Mouse (Mus musculus): ENCODE data around the gene Iqsec1.
"Not testable (repeated sequence)": the region's sequence is repeated elsewhere in the genome, so short reads cannot be mapped to it uniquely, and the experiment has no call there.

The Iqsec1 gene

GRCm38 (mm10) chr6:90662148-90662547 lies 326.3 kb downstream of the Iqsec1 start:
- DNase-seq (ENCODE audit: extremely low spot score): no peak

GRCm38 (mm10) chr6:90661029-90661399 lies 327.5 kb downstream of the Iqsec1 start:
- DNase-seq (ENCODE audit: extremely low spot score): no peak

GRCm38 (mm10) chr6:90660398-90661028 lies 328.0 kb downstream of the Iqsec1 start:
- no peak for DNase-seq (ENCODE audit: extremely low spot score)

- no peak for DNase-seq (ENCODE audit: extremely low spot score)
Measured at GRCm38 (mm10) chr6:90659913-90660312, 328.6 kb downstream of the Iqsec1 start.

- DNase-seq (ENCODE audit: extremely low spot score): not testable (repeated sequence)
Measured at GRCm38 (mm10) chr6:90656344-90656850, 332.1 kb downstream of the Iqsec1 start.

- DNase-seq (ENCODE audit: extremely low spot score): peak; percentile 33
Measured at GRCm38 (mm10) chr6:90653736-90654135, 334.7 kb downstream of the Iqsec1 start.

GRCm38 (mm10) chr6:90650634-90651033 lies 337.9 kb downstream of the Iqsec1 start:
- DNase-seq (ENCODE audit: extremely low spot score): no peak

- DNase-seq (ENCODE audit: extremely low spot score): no peak
Measured at GRCm38 (mm10) chr6:90649279-90649678, 339.2 kb downstream of the Iqsec1 start.

GRCm38 (mm10) chr6:90648391-90648790 lies 340.1 kb downstream of the Iqsec1 start:
- no peak for DNase-seq (ENCODE audit: extremely low spot score)

- DNase-seq (ENCODE audit: extremely low spot score): no peak
Measured at GRCm38 (mm10) chr6:90644965-90645364, 343.5 kb downstream of the Iqsec1 start.

- DNase-seq (ENCODE audit: extremely low spot score): no peak
Measured at GRCm38 (mm10) chr6:90643057-90643456, 345.4 kb downstream of the Iqsec1 start.

GRCm38 (mm10) chr6:90635611-90636010 lies 352.9 kb downstream of the Iqsec1 start:
- no peak for DNase-seq (ENCODE audit: extremely low spot score)

GRCm38 (mm10) chr6:90635081-90635480 lies 353.4 kb downstream of the Iqsec1 start:
- DNase-seq (ENCODE audit: extremely low spot score): no peak

GRCm38 (mm10) chr6:90632526-90632925 lies 356.0 kb downstream of the Iqsec1 start:
- not testable (repeated sequence) for DNase-seq (ENCODE audit: extremely low spot score)

GRCm38 (mm10) chr6:90630427-90630826 lies 358.1 kb downstream of the Iqsec1 start:
- no peak for DNase-seq (ENCODE audit: extremely low spot score)

GRCm38 (mm10) chr6:90629506-90629905 lies 359.0 kb downstream of the Iqsec1 start:
- DNase-seq (ENCODE audit: extremely low spot score): no peak

- no peak for DNase-seq (ENCODE audit: extremely low spot score)
Measured at GRCm38 (mm10) chr6:90627556-90627955, 360.9 kb downstream of the Iqsec1 start.

- DNase-seq (ENCODE audit: extremely low spot score): no peak
Measured at GRCm38 (mm10) chr6:90625207-90625994, 363.1 kb downstream of the Iqsec1 start.

- no peak for DNase-seq (ENCODE audit: extremely low spot score)
Measured at GRCm38 (mm10) chr6:90624733-90625132, 363.8 kb downstream of the Iqsec1 start.

- DNase-seq (ENCODE audit: extremely low spot score): no peak
Measured at GRCm38 (mm10) chr6:90624184-90624583, 364.3 kb downstream of the Iqsec1 start.

GRCm38 (mm10) chr6:90623456-90623836 lies 365.0 kb downstream of the Iqsec1 start:
- DNase-seq (ENCODE audit: extremely low spot score): no peak

- no peak for DNase-seq (ENCODE audit: extremely low spot score)
Measured at GRCm38 (mm10) chr6:90622758-90623455, 365.6 kb downstream of the Iqsec1 start.

- DNase-seq (ENCODE audit: extremely low spot score): no peak
Measured at GRCm38 (mm10) chr6:90621584-90621890, 366.9 kb downstream of the Iqsec1 start.
